Mouse (Mus musculus): Measurements from ENCODE around the gene Gimap3.
A peak's percentile ranks its signal among the peaks of the same experiment; 100 is the strongest.

The Gimap3 gene

DNA sequence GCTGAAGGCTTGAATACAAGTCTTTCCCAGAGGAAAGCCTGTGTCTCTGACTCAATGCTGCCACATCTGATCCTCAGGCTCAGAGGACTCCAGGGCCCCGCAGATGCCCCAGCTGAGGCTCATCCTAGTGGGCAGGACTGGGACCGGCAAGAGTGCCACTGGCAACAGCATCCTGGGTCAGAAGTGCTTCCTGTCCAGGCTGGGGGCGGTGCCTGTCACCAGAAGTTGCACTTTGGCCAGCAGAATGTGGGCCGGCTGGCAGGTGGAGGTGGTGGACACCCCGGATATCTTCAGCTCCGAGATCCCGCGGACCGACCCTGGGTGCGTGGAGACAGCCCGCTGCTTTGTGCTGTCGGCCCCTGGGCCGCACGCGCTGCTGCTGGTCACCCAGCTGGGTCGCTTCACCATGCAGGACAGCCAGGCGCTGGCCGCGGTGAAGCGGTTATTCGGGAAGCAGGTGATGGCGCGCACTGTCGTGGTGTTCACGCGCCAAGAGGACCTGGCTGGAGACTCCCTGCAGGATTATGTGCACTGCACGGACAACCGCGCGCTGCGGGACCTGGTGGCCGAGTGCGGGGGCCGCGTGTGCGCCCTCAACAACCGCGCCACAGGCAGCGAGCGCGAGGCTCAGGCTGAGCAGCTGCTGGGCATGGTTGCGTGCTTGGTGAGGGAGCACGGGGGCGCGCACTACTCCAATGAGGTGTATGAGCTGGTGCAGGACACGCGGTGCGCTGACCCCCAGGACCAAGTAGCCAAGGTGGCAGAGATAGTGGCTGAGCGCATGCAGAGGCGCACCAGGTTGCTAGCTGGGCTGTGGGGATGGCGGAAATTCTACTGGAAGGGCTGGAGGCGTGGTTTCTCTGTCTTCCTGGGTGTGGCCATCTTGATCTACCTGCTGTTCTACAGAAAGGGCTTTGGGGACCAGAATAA, 28.0 kb downstream of the Gimap3 start:
- peak in 1 of 2 experiments; percentile 13 for DNase-seq (ENCODE audit: low spot score in 2 of 2)

GRCm38 (mm10) chr6:48741711-48742206, 28.9 kb downstream of the Gimap3 start:
- DNase-seq (ENCODE audit: low spot score in 2 of 2) = no peak

GRCm38 (mm10) chr6:48741273-48741672, 29.4 kb downstream of the Gimap3 start:
- no peak for DNase-seq (ENCODE audit: low spot score in 2 of 2)

GRCm38 (mm10) chr6:48740501-48741169, 30.0 kb downstream of the Gimap3 start:
- DNase-seq (ENCODE audit: low spot score in 2 of 2) = no peak

GRCm38 (mm10) chr6:48739780-48740055, 30.9 kb downstream of the Gimap3 start:
- no peak for DNase-seq (ENCODE audit: low spot score in 2 of 2)

DNA sequence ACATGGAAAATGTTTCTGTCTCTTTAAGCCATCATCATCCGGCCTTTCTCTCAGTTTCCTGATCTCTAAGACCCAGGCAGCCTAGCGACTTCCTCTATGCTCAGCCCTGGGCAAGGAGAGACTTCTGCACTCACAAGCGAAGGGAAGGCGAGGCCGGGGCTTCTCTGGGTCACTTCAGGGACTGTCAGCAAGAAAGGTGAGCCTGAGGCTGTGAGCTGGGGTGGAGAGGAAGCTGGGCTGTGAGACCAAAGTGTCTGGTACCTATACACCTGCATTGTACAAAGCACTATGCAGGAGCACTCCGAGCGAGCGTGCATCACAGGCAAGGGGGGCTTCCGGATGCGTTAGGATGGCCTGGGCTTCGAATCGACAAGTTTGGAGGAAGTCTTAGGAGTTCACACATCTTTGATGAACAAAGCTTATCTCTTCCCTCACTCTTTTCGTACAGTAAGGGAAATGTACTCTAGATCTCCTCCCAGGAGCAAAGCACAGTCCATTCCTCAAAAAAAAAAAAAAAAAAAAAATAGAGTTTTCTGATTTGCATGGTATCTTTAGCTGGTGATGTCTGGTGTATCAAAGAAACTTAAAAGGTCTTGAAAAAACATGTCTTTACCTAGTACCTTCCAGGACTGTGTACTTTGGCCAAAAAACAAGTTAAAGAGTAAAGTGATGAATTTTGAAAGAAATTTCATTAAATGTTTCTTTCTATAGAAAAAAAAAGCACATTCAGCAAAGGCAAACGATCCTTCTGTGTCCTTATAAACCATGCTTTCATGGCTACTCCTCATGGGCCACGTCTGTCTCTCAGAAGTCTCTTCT, 31.5 kb downstream of the Gimap3 start, which contains the start of gene Gimap1:
Gene Gimap1, plus strand, starts transcription at position 94 of the 819 bp plus-strand sequence.
- DNase-seq (ENCODE audit: low spot score in 2 of 2) = no peak

DNA sequence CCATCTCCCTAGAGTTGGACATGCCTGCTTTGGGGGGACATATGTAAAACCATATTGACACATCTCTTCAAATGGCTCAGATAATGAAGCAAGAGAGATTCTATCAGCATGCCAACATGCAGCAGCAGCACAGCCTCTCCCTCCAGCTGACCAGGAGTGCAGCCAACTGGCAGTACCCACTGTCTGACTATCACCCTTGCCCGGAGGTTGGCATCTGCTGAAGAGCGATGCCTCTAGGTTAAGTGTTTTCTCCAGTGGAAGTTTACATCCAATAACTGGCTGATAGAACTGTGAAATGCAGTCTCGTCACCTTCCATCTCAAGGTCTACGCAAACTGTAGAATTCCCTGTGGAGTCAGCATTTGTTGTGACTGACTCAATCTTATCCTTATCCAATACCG, 33.0 kb downstream of the Gimap3 start:
- DNase-seq (ENCODE audit: low spot score in 2 of 2) = no peak

GRCm38 (mm10) chr6:48737053-48737452, 33.6 kb downstream of the Gimap3 start:
- no peak for DNase-seq (ENCODE audit: low spot score in 2 of 2)

GRCm38 (mm10) chr6:48733660-48734059, 37.0 kb downstream of the Gimap3 start:
- no peak for DNase-seq (ENCODE audit: low spot score in 2 of 2)

DNA sequence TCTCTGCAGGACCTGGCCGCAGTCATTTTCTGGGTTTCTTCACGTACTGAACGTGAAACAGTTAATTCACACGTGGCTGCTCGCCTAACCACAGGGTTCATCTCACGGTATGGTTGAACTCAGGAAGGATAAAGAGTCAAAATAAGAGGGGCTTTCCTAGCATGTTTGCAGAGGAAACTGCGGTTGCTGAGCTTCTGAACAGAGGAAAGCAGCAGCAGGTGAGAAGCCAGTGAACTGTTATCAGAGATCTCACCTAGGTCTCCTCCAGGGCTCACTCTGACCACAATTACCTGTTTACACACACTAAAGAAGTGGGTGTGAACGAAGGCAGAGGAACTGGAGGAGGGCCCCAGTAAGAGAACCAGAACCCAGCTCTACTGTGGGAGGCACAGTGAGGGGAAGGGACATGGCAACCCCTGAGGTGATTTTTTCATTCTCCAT, 37.8 kb downstream of the Gimap3 start:
- no peak for DNase-seq (ENCODE audit: low spot score in 2 of 2)

DNA sequence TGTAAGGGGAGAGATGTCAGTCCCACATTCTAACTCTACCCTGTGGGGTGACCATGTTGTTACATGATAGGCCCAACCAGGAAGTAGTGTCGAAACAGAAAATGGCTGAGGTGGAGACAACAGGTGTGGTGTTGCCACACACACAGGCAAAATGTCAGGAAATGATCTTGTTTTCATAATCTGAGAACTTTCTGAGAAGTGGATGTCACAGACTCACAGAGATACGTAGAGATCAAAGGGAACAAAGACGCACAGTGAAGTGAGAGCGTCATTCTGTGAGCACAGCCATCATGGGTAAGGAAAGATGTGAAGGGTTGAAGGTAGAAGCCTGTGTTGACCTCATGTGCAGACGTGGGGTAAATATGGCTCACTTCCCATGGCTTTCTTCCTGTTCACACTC, 42.9 kb downstream of the Gimap3 start:
- no peak for DNase-seq (ENCODE audit: low spot score in 2 of 2)

DNA sequence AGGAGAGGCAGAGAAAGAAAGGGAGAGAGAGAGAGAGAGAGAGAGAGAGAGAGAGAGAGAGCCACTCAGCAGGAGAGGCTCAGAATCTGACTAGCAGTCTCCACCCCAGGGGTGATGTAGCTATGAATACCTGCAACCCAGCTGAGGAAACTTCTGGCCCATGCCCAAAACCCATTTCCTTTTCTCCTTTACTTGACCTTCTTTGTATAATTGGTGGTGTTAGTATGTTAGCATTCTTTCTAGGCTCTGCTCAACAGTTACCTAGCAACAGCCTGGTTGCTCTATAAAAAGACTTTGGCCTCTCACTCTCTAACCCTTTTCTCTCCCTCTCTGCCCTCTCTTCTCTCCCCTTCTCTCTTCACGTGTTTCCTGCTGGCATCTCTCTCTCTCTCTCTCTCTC, 45.2 kb downstream of the Gimap3 start:
- DNase-seq (ENCODE audit: low spot score in 2 of 2) = no peak

- DNase-seq (ENCODE audit: low spot score in 2 of 2) = no peak
Measured at GRCm38 (mm10) chr6:48723468-48723867, 47.2 kb downstream of the Gimap3 start.

DNA sequence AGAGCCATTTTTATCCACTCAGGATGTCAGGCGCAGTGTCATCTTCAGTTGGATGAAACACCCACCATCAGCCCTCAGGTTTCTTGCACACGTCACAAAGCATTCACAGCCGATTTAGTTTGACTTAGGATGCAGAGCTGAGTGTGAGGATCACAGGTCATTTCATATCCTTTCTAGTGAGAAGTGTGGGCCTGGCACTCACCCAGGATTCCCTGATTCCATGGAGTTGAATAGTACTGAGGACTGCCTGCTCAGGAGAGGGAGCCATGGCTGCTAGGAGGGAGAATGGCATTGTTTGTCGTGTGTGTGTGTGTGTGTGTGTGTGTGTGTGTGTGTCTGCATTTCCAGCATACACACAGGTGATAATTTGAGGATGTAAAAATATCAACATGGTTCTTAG, 50.3 kb downstream of the Gimap3 start:
- DNase-seq (ENCODE audit: low spot score in 2 of 2) = no peak

GRCm38 (mm10) chr6:48718455-48718854, 52.2 kb downstream of the Gimap3 start, which contains the start of the genes Gm28053 and Gimap7:
Gm28053 (plus strand) TSS chr6:48718607.
Gimap7 (plus strand) TSS chr6:48718621.
- DNase-seq (ENCODE audit: low spot score in 2 of 2) = no peak
